Mouse (Mus musculus): ENCODE results near the gene Gm884.

- no peak for TF ChIP-seq CTCF (IDR thresholded peaks at IDR 0.05; ENCODE audit: borderline replicate concordance, insufficient read depth, low read depth, low read length)
- no peak for TF ChIP-seq POLR2A (IDR thresholded peaks at IDR 0.05; ENCODE audit: borderline replicate concordance, insufficient read depth, low read length)
Measured at GRCm38 (mm10) chr11:103643211-103643610, 22.3 kb upstream of the Gm884 start.
